Mouse (Mus musculus) thymus, adult 2 months (tissue): ENCODE data around the gene Prkacb.

Experiments used
- CTCF ChIP-seq: fragments of 200-500 bp; IDR thresholded peaks from 2 replicates; pipeline ENCODE4 v1.5.1; 2012; ENCODE audit warnings: mild to moderate bottlenecking, control low read depth, low read length, moderate library complexity, borderline replicate concordance; ENCODE audit not compliant: control insufficient read depth, poor library complexity, insufficient read depth; ENCODE audit errors: extremely low read depth
- POLR2A ChIP-seq: fragments of 200-500 bp; IDR thresholded peaks from 2 replicates; pipeline ENCODE4 v1.6.1; 2012; ENCODE audit warnings: mild to moderate bottlenecking, low read length, control low read depth, moderate library complexity; ENCODE audit not compliant: control insufficient read depth, poor library complexity, insufficient read depth; ENCODE audit errors: extremely low read depth

DNA sequence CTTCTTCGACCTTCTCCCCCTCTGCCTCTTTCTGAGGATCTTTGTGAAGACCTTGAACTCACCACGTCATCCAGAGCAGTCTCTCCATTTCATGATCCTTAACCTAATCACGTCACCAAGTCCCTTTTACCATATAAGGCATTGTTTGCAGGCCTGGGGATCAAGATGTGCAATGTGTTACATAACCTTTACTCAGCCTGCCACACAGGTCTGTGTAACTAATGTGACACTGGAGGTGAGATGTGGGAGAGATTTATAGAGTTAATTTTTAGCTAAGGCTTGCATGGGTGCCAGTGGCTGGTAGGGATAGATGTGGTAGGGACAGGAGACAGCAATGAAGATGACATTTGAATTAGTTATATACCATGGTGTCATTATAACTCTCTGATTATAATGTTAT, 104.4 kb downstream of the Prkacb start:
- no peak for TF ChIP-seq POLR2A
- TF ChIP-seq CTCF = no peak
